ENCODE assay signal across 7 mouse cellular contexts in genomic region chr11:89381782-89382633, GRCm38 (mm10).
A peak's percentile ranks its signal among the peaks of the same experiment; 100 is the strongest.
DNase-seq lines count a peak whose midpoint lies in the region; ATAC-seq lines count a peak whose summit lies in the region.

No protein-coding gene starts in this region.

- H3K4me2 ChIP-seq in hindbrain, embryonic 11.5 days (replicated peaks; ENCODE audit: low read depth, low read length): no peak overlapping the region
- H3K4me2 ChIP-seq in midbrain, embryonic 11.5 days: no peak overlapping the region

- peak; percentile 70 for ATAC-seq in hindbrain, embryonic 11.5 days (ENCODE audit: low FRiP score)
- peak; percentile 90 for ATAC-seq in midbrain, embryonic 11.5 days (ENCODE audit: low FRiP score)

- no peaks in the 10 kb centered on the region for H3K9me3 ChIP-seq in hindbrain, embryonic 11.5 days (ENCODE audit: control insufficient read depth, low read length)
- no peaks in the 10 kb centered on the region for H3K9me3 ChIP-seq in midbrain, embryonic 11.5 days (ENCODE audit: control insufficient read depth, low read length)

- no peaks in the 10 kb centered on the region for H3K27me3 ChIP-seq in hindbrain, embryonic 11.5 days (ENCODE audit: control insufficient read depth, insufficient read depth, low read length)
- H3K27me3 ChIP-seq in midbrain, embryonic 11.5 days (ENCODE audit: control insufficient read depth, insufficient read depth, low read length): no peaks in the 10 kb centered on the region

- H3K36me3 ChIP-seq in hindbrain, embryonic 11.5 days (ENCODE audit: control insufficient read depth, insufficient read depth, low read length): no peaks in the 10 kb centered on the region
- H3K36me3 ChIP-seq in midbrain, embryonic 11.5 days (ENCODE audit: control insufficient read depth, insufficient read depth, low read length): no peaks in the 10 kb centered on the region

- 0 out of 2 replicates have a peak overlapping the region, but pooled peaks have one; percentile 7 for H3K9ac ChIP-seq in hindbrain, embryonic 11.5 days (ENCODE audit: low read depth, low read length)
- H3K9ac ChIP-seq in midbrain, embryonic 11.5 days (ENCODE audit: low read length): 0 out of 2 replicates have a peak overlapping the region, but pooled peaks have one; percentile 12

- peak; percentile 11 for DNase-seq in right cerebral cortex, adult 18-20 months
- DNase-seq in right cerebral cortex, postnatal 25 days: no peak
- peak; percentile 22 for DNase-seq in hindbrain, embryonic 11.5 days (ENCODE audit: low spot score)
- peak; percentile 87 for DNase-seq in midbrain, embryonic 11.5 days (ENCODE audit: low spot score, missing footprints)
- no peak for DNase-seq in thymus, adult 18-20 months
- DNase-seq in cerebellum, adult 9-11 months: no peak
- no peak for DNase-seq in MN1 (ENCODE audit: low spot score)

- H3K4me3 ChIP-seq in hindbrain, embryonic 11.5 days (ENCODE audit: low read depth, low read length): no peak overlapping the region
- no peak overlapping the region for H3K4me3 ChIP-seq in midbrain, embryonic 11.5 days (ENCODE audit: low read depth, low read length)

- no peaks in the 10 kb centered on the region for H3K4me1 ChIP-seq in hindbrain, embryonic 11.5 days (replicated peaks; ENCODE audit: control insufficient read depth, insufficient read depth, low read length)
- H3K4me1 ChIP-seq in midbrain, embryonic 11.5 days (ENCODE audit: control insufficient read depth, insufficient read depth, low read length): peaks cover 5% of the 10 kb centered on the region; the same call in 1 of the 2 replicates

- WGBS in hindbrain, embryonic 11.5 days: 43% methylated on average over 8 of the region's 8 CpGs
- WGBS in midbrain, embryonic 11.5 days: 22% methylated on average over 8 of the region's 8 CpGs

- peak overlapping the region; percentile 54 for H3K27ac ChIP-seq in hindbrain, embryonic 11.5 days (ENCODE audit: low read depth, low read length)
- H3K27ac ChIP-seq in midbrain, embryonic 11.5 days (ENCODE audit: low read depth, low read length): peak overlapping the region; percentile 40

Comparison
In these comparisons a context has a peak if more than half of its experiments do, and no peak if none do; other contexts are left out.
1. DNase-seq: peak in right cerebral cortex, adult 18-20 months (single experiment), hindbrain, embryonic 11.5 days (single experiment) and midbrain, embryonic 11.5 days (single experiment); none in right cerebral cortex, postnatal 25 days (single experiment), thymus, adult 18-20 months (0 of 2), cerebellum, adult 9-11 months (single experiment) and MN1 (single experiment).